ENCODE assay signal across 9 mouse cellular contexts in genomic region chr13:112002661-112003347, GRCm38 (mm10).
DNase-seq lines count a peak whose midpoint lies in the region; ATAC-seq lines count a peak whose summit lies in the region.
"Had no signal": no experiment of that assay in that cellular context is flagged by ENCODE, and none has a peak within 500 bp of the region (broad histone marks: within the 10 kb centered on the region; RNA-seq: fewer than 3 reads in every experiment).

No protein-coding gene starts in this region.

- ATAC-seq in embryonic facial prominence, embryonic 14.5 days (ENCODE audit: low read depth) = 0 out of 2 replicates have a peak, but pooled peaks have one; percentile 34
- ATAC-seq in forebrain, embryonic 12.5 days (ENCODE audit: low FRiP score) = no peak

- H3K36me3 ChIP-seq in embryonic facial prominence, embryonic 14.5 days (ENCODE audit: control insufficient read depth, insufficient read depth, low read length) = no peaks in the 10 kb centered on the region
- H3K36me3 ChIP-seq in embryonic facial prominence, embryonic 10.5 days (replicated peaks) = no peaks in the 10 kb centered on the region
- no peaks in the 10 kb centered on the region for H3K36me3 ChIP-seq in heart, embryonic 10.5 days
- no peaks in the 10 kb centered on the region for H3K36me3 ChIP-seq in forebrain, embryonic 12.5 days (replicated peaks)
- H3K36me3 ChIP-seq: embryonic facial prominence, embryonic 13.5 days had no signal

- DNase-seq in embryonic facial prominence, embryonic 14.5 days (ENCODE audit: low spot score) = peak; percentile 51
- DNase-seq in embryonic facial prominence, embryonic 10.5 days (ENCODE audit: low spot score) = no peak
- DNase-seq in 416B (ENCODE audit: low read depth) = peak; percentile 31
- DNase-seq in heart, embryonic 10.5 days (ENCODE audit: low spot score) = peak; percentile 86
- peak; percentile 50 for DNase-seq in kidney, postnatal 14 days
- DNase-seq in natural killer cell, adult 2 months (ENCODE audit: low spot score in 2 of 2) = peak; percentile 28 to 73
- DNase-seq in urinary bladder, adult 18-20 months (ENCODE audit: low spot score in 2 of 2) = no peak

- H3K27ac ChIP-seq in embryonic facial prominence, embryonic 14.5 days (replicated peaks; ENCODE audit: low read depth, low read length) = no peak overlapping the region
- no peak overlapping the region for H3K27ac ChIP-seq in embryonic facial prominence, embryonic 10.5 days (replicated peaks)
- H3K27ac ChIP-seq in heart, embryonic 10.5 days = peak overlapping the region; percentile 63
- no peak overlapping the region for H3K27ac ChIP-seq in forebrain, embryonic 12.5 days
- H3K27ac ChIP-seq: embryonic facial prominence, embryonic 13.5 days had no signal

- H3K4me2 ChIP-seq in embryonic facial prominence, embryonic 14.5 days (ENCODE audit: low read depth, low read length) = no peak overlapping the region
- no peak overlapping the region for H3K4me2 ChIP-seq in forebrain, embryonic 12.5 days
- H3K4me2 ChIP-seq: embryonic facial prominence, embryonic 13.5 days had no signal

- H3K9me3 ChIP-seq in embryonic facial prominence, embryonic 14.5 days (ENCODE audit: control insufficient read depth, low read length) = no peaks in the 10 kb centered on the region
- no peaks in the 10 kb centered on the region for H3K9me3 ChIP-seq in embryonic facial prominence, embryonic 10.5 days
- H3K9me3 ChIP-seq in heart, embryonic 10.5 days = no peaks in the 10 kb centered on the region
- no peaks in the 10 kb centered on the region for H3K9me3 ChIP-seq in forebrain, embryonic 12.5 days
- H3K9me3 ChIP-seq: embryonic facial prominence, embryonic 13.5 days had no signal

- 53% methylated on average over 15 of the region's 15 CpGs for WGBS in embryonic facial prominence, embryonic 14.5 days
- 67% methylated on average over 15 of the region's 15 CpGs for WGBS in embryonic facial prominence, embryonic 10.5 days
- WGBS in heart, embryonic 10.5 days = 31% methylated on average over 15 of the region's 15 CpGs
- 70% methylated on average over 15 of the region's 15 CpGs for WGBS in forebrain, embryonic 12.5 days

- peaks cover 20% of the 10 kb centered on the region; the same call in 1 of the 2 replicates for H3K4me1 ChIP-seq in embryonic facial prominence, embryonic 14.5 days (ENCODE audit: control insufficient read depth, insufficient read depth, low read length)
- H3K4me1 ChIP-seq in embryonic facial prominence, embryonic 10.5 days = peaks cover 32% of the 10 kb centered on the region
- H3K4me1 ChIP-seq in heart, embryonic 10.5 days = peaks cover 28% of the 10 kb centered on the region
- peaks cover 17% of the 10 kb centered on the region for H3K4me1 ChIP-seq in forebrain, embryonic 12.5 days

- H3K9ac ChIP-seq in embryonic facial prominence, embryonic 14.5 days (ENCODE audit: low read depth, low read length) = no peak overlapping the region
- no peak overlapping the region for H3K9ac ChIP-seq in forebrain, embryonic 12.5 days
- H3K9ac ChIP-seq: embryonic facial prominence, embryonic 13.5 days had no signal

- H3K4me3 ChIP-seq in embryonic facial prominence, embryonic 14.5 days (ENCODE audit: low read depth, low read length) = no peak overlapping the region
- H3K4me3 ChIP-seq in embryonic facial prominence, embryonic 10.5 days = no peak overlapping the region
- no peak overlapping the region for H3K4me3 ChIP-seq in heart, embryonic 10.5 days
- no peak overlapping the region for H3K4me3 ChIP-seq in forebrain, embryonic 12.5 days (replicated peaks)
- H3K4me3 ChIP-seq: embryonic facial prominence, embryonic 13.5 days had no signal

- no peaks in the 10 kb centered on the region; the same call in 1 of the 2 replicates for H3K27me3 ChIP-seq in embryonic facial prominence, embryonic 14.5 days (replicated peaks; ENCODE audit: control insufficient read depth, insufficient read depth, low read length)
- no peaks in the 10 kb centered on the region for H3K27me3 ChIP-seq in embryonic facial prominence, embryonic 10.5 days (replicated peaks; ENCODE audit: low read depth, poor library complexity, severe bottlenecking)
- H3K27me3 ChIP-seq in heart, embryonic 10.5 days (ENCODE audit: insufficient read depth, poor library complexity, severe bottlenecking) = peaks cover 3% of the 10 kb centered on the region; the same call in 1 of the 2 replicates
- no peaks in the 10 kb centered on the region for H3K27me3 ChIP-seq in forebrain, embryonic 12.5 days
- H3K27me3 ChIP-seq: embryonic facial prominence, embryonic 13.5 days had no signal

Comparison
In these comparisons a context has a peak if more than half of its experiments do, and no peak if none do; other contexts are left out.
1. DNase-seq: peak in embryonic facial prominence, embryonic 14.5 days (single experiment), 416B (single experiment), heart, embryonic 10.5 days (single experiment), kidney, postnatal 14 days (single experiment) and natural killer cell, adult 2 months (2 of 2); none in embryonic facial prominence, embryonic 10.5 days (single experiment) and urinary bladder, adult 18-20 months (0 of 2).